Mouse (Mus musculus) neural tube, embryonic 11.5 days (tissue): ENCODE measurements around the gene Dbnl. TPM values are rescaled to one million over a fixed set of nuclear protein-coding genes. Genes with fewer than 3 reads are reported as not detected.

Source experiments
- ATAC-seq: fragments of 200-750 bp; cut with Nextera tagmentation; 2 replicates; pipeline ENCODE4 v1.8.0; 2017; ENCODE audit warnings: moderate number of reproducible peaks, mild to moderate bottlenecking, moderate TSS enrichment, moderate library complexity; ENCODE audit not compliant: insufficient read depth, low FRiP score, low TSS enrichment
- DNase-seq: peaks from one replicate; pipeline ENCODE4 v3.0.0-alpha.2; 2015; ENCODE audit warnings: low spot score
- H3K27ac ChIP-seq: fragments of 300-500 bp; sonication (generic); 2 replicates; pipeline ENCODE4 v1.5.1; 2014; ENCODE audit warnings: low read depth, mild to moderate bottlenecking, low read length
- H3K27me3 ChIP-seq: fragments of 300-500 bp; sonication (generic); 2 replicates; pipeline ENCODE4 v1.6.1; 2014; ENCODE audit warnings: mild to moderate bottlenecking, low read length, mixed read lengths; ENCODE audit not compliant: control insufficient read depth, insufficient read depth
- H3K36me3 ChIP-seq: fragments of 300-500 bp; sonication (generic); 2 replicates; pipeline ENCODE4 v1.6.1; 2014; ENCODE audit warnings: mild to moderate bottlenecking, low read length, moderate library complexity, mixed read lengths; ENCODE audit not compliant: control insufficient read depth, insufficient read depth
- H3K4me1 ChIP-seq: fragments of 300-500 bp; sonication (generic); 2 replicates; pipeline ENCODE4 v1.6.1; 2014; ENCODE audit warnings: low read length, mixed read lengths; ENCODE audit not compliant: control insufficient read depth, insufficient read depth
- H3K4me2 ChIP-seq: fragments of 300-500 bp; sonication (generic); 2 replicates; pipeline ENCODE4 v1.6.1; 2014; ENCODE audit warnings: low read depth, mild to moderate bottlenecking, moderate library complexity
- H3K4me3 ChIP-seq: fragments of 300-500 bp; sonication (generic); 2 replicates; pipeline ENCODE4 v1.5.1; 2014; ENCODE audit warnings: low read depth, low read length
- H3K9ac ChIP-seq: fragments of 300-500 bp; sonication (generic); 2 replicates; pipeline ENCODE4 v1.6.1; 2014; ENCODE audit warnings: mild to moderate bottlenecking, low read length
- H3K9me3 ChIP-seq: fragments of 300-500 bp; sonication (generic); 2 replicates; pipeline ENCODE4 v1.6.1; 2016; ENCODE audit warnings: low read length; ENCODE audit not compliant: control insufficient read depth
- WGBS: fragments of 180-500 bp; shearing (Covaris S2); extraction: QIAGEN DNeasy Blood & Tissue Kit; methylation state at CpG from one replicate; pipeline ENCODE4 v1.1.7; 2014; 5-methylcytosine and 5-hydroxymethylcytosine counted together
- polyA plus RNA-seq: library from polyadenylated mRNA; unstranded; fragments of >200 nt; fragmentation: Nextera tagmentation; extraction: Ambion mirVana; gene quantifications from 2 replicates; pipeline ENCODE4 v1.2.1, GENCODE M21; 2014

The Dbnl gene
- polyA plus RNA-seq, 1 experiment from 2014 or later = 156 TPM

GRCm38 (mm10) chr11:5799621-5800490 is 11.6 kb downstream of the Dbnl start:
- no peak overlapping the region for H3K27ac ChIP-seq
- H3K4me1 ChIP-seq = no peaks in the 10 kb centered on the region
- DNase-seq = peak; percentile 0
- WGBS = 92% methylated on average over 17 of the region's 17 CpGs
- H3K36me3 ChIP-seq = peaks cover 26% of the 10 kb centered on the region
- no peaks in the 10 kb centered on the region for H3K27me3 ChIP-seq
- no peaks in the 10 kb centered on the region for H3K9me3 ChIP-seq
- no peak overlapping the region for H3K4me2 ChIP-seq
- no peak overlapping the region for H3K9ac ChIP-seq
- H3K4me3 ChIP-seq = no peak overlapping the region
- no peak for ATAC-seq

GRCm38 (mm10) chr11:5801511-5801910 is 13.2 kb downstream of the Dbnl start:
- Histone ChIP-seq H3K4me1 (no peaks in the 10 kb centered on the region), H3K4me2 (no peak overlapping the region), H3K9ac (no peak overlapping the region), H3K27ac (no peak overlapping the region), H3K9me3 (no peaks in the 10 kb centered on the region), H3K36me3 (peaks cover 17% of the 10 kb centered on the region), H3K4me3 (no peak overlapping the region), H3K27me3 (no peaks in the 10 kb centered on the region)
- ATAC-seq (no peak), DNase-seq (peak; percentile 8)
- WGBS = 92% methylated on average over 16 of the region's 16 CpGs

- H3K9me3 ChIP-seq = no peaks in the 10 kb centered on the region
- no peaks in the 10 kb centered on the region for H3K27me3 ChIP-seq
- WGBS = 72% methylated on average over 12 of the region's 12 CpGs
- H3K27ac ChIP-seq = no peak overlapping the region
- peaks cover 12% of the 10 kb centered on the region for H3K36me3 ChIP-seq
- ATAC-seq (no peak), DNase-seq (peak; percentile 9)
- H3K4me2 ChIP-seq = no peak overlapping the region
- no peaks in the 10 kb centered on the region for H3K4me1 ChIP-seq
- no peak overlapping the region for H3K4me3 ChIP-seq
- no peak overlapping the region for H3K9ac ChIP-seq
These were observed 13.7 kb downstream of the Dbnl start for GRCm38 (mm10) chr11:5802005-5802404.

- Histone ChIP-seq H3K9me3 (no peaks in the 10 kb centered on the region), H3K4me3 (no peak overlapping the region), H3K27me3 (no peaks in the 10 kb centered on the region), H3K9ac (no peak overlapping the region), H3K27ac (no peak overlapping the region), H3K4me1 (no peaks in the 10 kb centered on the region), H3K36me3 (peaks cover 7% of the 10 kb centered on the region), H3K4me2 (no peak overlapping the region)
- DNase-seq (no peak), ATAC-seq (no peak)
- 74% methylated on average over 8 of the region's 8 CpGs for WGBS
These were observed 14.3 kb downstream of the Dbnl start for GRCm38 (mm10) chr11:5802457-5803217.

- no peaks in the 10 kb centered on the region for H3K27me3 ChIP-seq
- H3K4me2 ChIP-seq = no peak within 1 kb of the TSS
- no peaks in the 10 kb centered on the region for H3K4me1 ChIP-seq
- no peak within 1 kb of the TSS for H3K9ac ChIP-seq
- no peak for ATAC-seq
- no peaks in the 10 kb centered on the region for H3K9me3 ChIP-seq
- peaks cover 5% of the 10 kb centered on the region for H3K36me3 ChIP-seq
- DNase-seq = peak; percentile 25
- no peak within 1 kb of the TSS for H3K27ac ChIP-seq
- no peak within 1 kb of the TSS for H3K4me3 ChIP-seq
- WGBS = 65% methylated on average over 8 of the region's 8 CpGs
These were observed 15.3 kb downstream of the Dbnl start, which contains the start of gene Pgam2 for GRCm38 (mm10) chr11:5803551-5803981. Pgam2 (minus strand) TSS chr11:5803733.

GRCm38 (mm10) chr11:5804174-5804573 is 15.9 kb downstream of the Dbnl start:
- Histone ChIP-seq H3K4me3 (no peak overlapping the region), H3K36me3 (peaks cover 5% of the 10 kb centered on the region)
- WGBS = 78% methylated on average over 5 of the region's 5 CpGs

GRCm38 (mm10) chr11:5805711-5806110 is 17.4 kb downstream of the Dbnl start:
- Histone ChIP-seq H3K4me1 (no peaks in the 10 kb centered on the region), H3K27me3 (no peaks in the 10 kb centered on the region), H3K9me3 (no peaks in the 10 kb centered on the region), H3K27ac (no peak overlapping the region), H3K36me3 (peaks cover 2% of the 10 kb centered on the region; the same call in 1 of the 2 replicates), H3K4me2 (no peak overlapping the region), H3K4me3 (no peak overlapping the region), H3K9ac (no peak overlapping the region)
- ATAC-seq = no peak
- WGBS = 89% methylated on average over 3 of the region's 3 CpGs
- DNase-seq = no peak

More at GRCm38 (mm10) chr11:5804174-5804573, 15.9 kb downstream of the Dbnl start:
- DNase-seq (peak; percentile 9), ATAC-seq (no peak)
- H3K27ac ChIP-seq = no peak overlapping the region
- H3K27me3 ChIP-seq = no peaks in the 10 kb centered on the region
- no peak overlapping the region for H3K4me2 ChIP-seq
- H3K4me1 ChIP-seq = no peaks in the 10 kb centered on the region
- no peak overlapping the region for H3K9ac ChIP-seq
- no peaks in the 10 kb centered on the region for H3K9me3 ChIP-seq

GRCm38 (mm10) chr11:5807956-5808355 is 19.7 kb downstream of the Dbnl start:
- H3K4me1 ChIP-seq = no peaks in the 10 kb centered on the region
- WGBS = 88% methylated on average over 9 of the region's 9 CpGs
- no peak overlapping the region for H3K4me3 ChIP-seq
- H3K36me3 ChIP-seq = no peaks in the 10 kb centered on the region
- no peak overlapping the region for H3K9ac ChIP-seq
- no peak overlapping the region for H3K4me2 ChIP-seq
- H3K27me3 ChIP-seq = no peaks in the 10 kb centered on the region
- DNase-seq (no peak), ATAC-seq (no peak)
- H3K27ac ChIP-seq = no peak overlapping the region
- H3K9me3 ChIP-seq = no peaks in the 10 kb centered on the region
